Mouse (Mus musculus) limb, embryonic 11.5 days (tissue): ENCODE results near the gene St6galnac3. TPM values are rescaled to one million over a fixed set of nuclear protein-coding genes. Genes with fewer than 3 reads are reported as not detected.

Source experiments
- ATAC-seq: fragments of 200-750 bp; cut with Nextera tagmentation; 2 replicates; pipeline ENCODE4 v1.8.0; 2017; ENCODE audit warnings: low read depth; ENCODE audit not compliant: insufficient number of reproducible peaks, low FRiP score, low TSS enrichment
- DNase-seq: peaks from one replicate; pipeline ENCODE4 v3.0.0-alpha.2; 2015; ENCODE audit warnings: low spot score
- H3K27ac ChIP-seq: fragments of 300-500 bp; sonication (generic); replicated peaks from 2 replicates; pipeline ENCODE4 v1.5.1; 2014; ENCODE audit warnings: low read depth, mild to moderate bottlenecking, low read length
- H3K27me3 ChIP-seq: fragments of 300-500 bp; sonication (generic); 2 replicates; pipeline ENCODE4 v1.6.1; 2014; ENCODE audit warnings: mild to moderate bottlenecking, low read length, mixed read lengths; ENCODE audit not compliant: control insufficient read depth, insufficient read depth
- H3K36me3 ChIP-seq: fragments of 300-500 bp; sonication (generic); 2 replicates; pipeline ENCODE4 v1.6.1; 2014; ENCODE audit warnings: mild to moderate bottlenecking, low read length, moderate library complexity, mixed read lengths; ENCODE audit not compliant: control insufficient read depth, insufficient read depth
- H3K4me1 ChIP-seq: fragments of 300-500 bp; sonication (generic); 2 replicates; pipeline ENCODE4 v1.6.1; 2014; ENCODE audit warnings: low read length, mixed read lengths; ENCODE audit not compliant: control insufficient read depth, insufficient read depth
- H3K4me2 ChIP-seq: fragments of 300-500 bp; sonication (generic); 2 replicates; pipeline ENCODE4 v1.6.1; 2014; ENCODE audit warnings: low read depth, mild to moderate bottlenecking, moderate library complexity; ENCODE audit not compliant: severe bottlenecking
- H3K4me3 ChIP-seq: fragments of 300-500 bp; sonication (generic); 2 replicates; pipeline ENCODE4 v1.5.1; 2014; ENCODE audit warnings: low read depth, low read length
- H3K9ac ChIP-seq: fragments of 300-500 bp; sonication (generic); 2 replicates; pipeline ENCODE4 v1.6.1; 2014; ENCODE audit warnings: mild to moderate bottlenecking, low read length
- H3K9me3 ChIP-seq: fragments of 300-500 bp; sonication (generic); 2 replicates; pipeline ENCODE4 v1.6.1; 2016; ENCODE audit warnings: low read length; ENCODE audit not compliant: control insufficient read depth
- WGBS: fragments of 180-500 bp; shearing (Covaris S2); extraction: QIAGEN DNeasy Blood & Tissue Kit; methylation state at CpG from one replicate; pipeline ENCODE4 v1.1.7; 2014; 5-methylcytosine and 5-hydroxymethylcytosine counted together
- polyA plus RNA-seq: library from polyadenylated mRNA; unstranded; fragments of >200 nt; fragmentation: Nextera tagmentation; extraction: Ambion mirVana; gene quantifications from 2 replicates; pipeline ENCODE4 v1.2.1, GENCODE M21; 2014

St6galnac3 gene
- 50.7 and 51.2 TPM in 2 replicates for polyA plus RNA-seq

DNA sequence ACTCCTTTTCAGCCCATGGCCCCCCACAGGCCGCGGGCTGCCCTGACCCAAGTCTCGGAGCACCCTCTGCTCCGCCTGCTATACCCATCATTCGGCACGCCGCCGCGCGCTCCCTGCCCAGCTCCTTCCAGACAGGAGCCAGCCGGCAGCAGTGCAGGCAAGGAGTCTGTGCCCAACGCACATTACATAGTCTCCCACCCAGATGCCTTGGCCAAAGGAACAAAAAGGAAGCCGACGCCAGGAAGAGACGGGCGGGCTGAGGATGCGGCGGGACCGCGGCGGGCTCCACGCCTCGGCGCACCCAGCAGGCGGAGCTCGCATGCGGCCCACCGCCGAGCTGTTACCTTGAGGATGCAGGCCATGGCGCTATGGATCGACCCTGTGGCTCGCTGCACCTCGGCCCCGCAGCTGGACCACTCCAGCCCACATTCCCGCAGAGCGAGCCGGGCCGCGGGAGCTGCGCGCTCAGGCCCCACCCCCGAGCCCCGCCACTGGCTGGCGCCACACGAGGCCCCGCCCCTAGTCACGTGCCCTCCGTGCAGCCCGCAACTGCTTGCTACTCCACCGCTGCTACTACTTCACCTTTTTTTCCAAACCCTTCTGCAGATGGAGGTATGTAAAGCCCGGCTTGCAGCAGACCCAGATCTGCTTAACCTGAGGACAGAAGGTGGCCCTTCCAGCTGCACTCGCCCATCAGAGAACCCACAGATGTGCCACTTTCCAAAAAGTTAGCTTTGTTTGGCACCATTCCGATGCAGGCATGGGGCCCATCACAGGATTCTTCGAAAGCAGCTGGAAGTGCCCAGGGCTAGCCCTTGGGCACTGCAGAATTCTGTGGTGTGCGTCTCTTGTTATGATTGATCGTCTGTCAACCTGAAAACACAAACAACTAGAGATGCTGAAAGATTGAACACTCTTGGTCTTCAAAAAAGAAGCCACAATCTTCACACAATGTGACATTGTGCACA, at the start of gene St6galnac3:
Gene St6galnac3 (minus strand): TSS at position 474 of the 968 bp plus-strand sequence.
- Histone ChIP-seq H3K36me3 (no peaks in the 10 kb centered on the region), H3K4me1 (peaks cover 17% of the 10 kb centered on the region), H3K9me3 (no peaks in the 10 kb centered on the region), H3K4me3 (peak within 1 kb of the TSS; percentile 76), H3K4me2 (peak within 1 kb of the TSS; percentile 86), H3K27me3 (no peaks in the 10 kb centered on the region), H3K9ac (peak within 1 kb of the TSS; percentile 82), H3K27ac (peak within 1 kb of the TSS; percentile 84)
- WGBS = 2% methylated on average over 56 of the region's 56 CpGs
- DNase-seq (peak; percentile 93), ATAC-seq (peak; percentile 97)

GRCm38 (mm10) chr3:153774568-153774967, 49.6 kb upstream of the St6galnac3 start:
- H3K27ac ChIP-seq = no peak overlapping the region
- no peaks in the 10 kb centered on the region for H3K4me1 ChIP-seq
- H3K27me3 ChIP-seq = no peaks in the 10 kb centered on the region
- DNase-seq (no peak), ATAC-seq (no peak)
- no peak overlapping the region for H3K4me3 ChIP-seq
- no peak overlapping the region for H3K4me2 ChIP-seq
- no peaks in the 10 kb centered on the region for H3K9me3 ChIP-seq
- no peak overlapping the region for H3K9ac ChIP-seq
- H3K36me3 ChIP-seq = no peaks in the 10 kb centered on the region
- WGBS = 87% methylated on average over 3 of the region's 3 CpGs

GRCm38 (mm10) chr3:153771479-153771878, 46.5 kb upstream of the St6galnac3 start:
- DNase-seq = no peak
- no peak overlapping the region for H3K9ac ChIP-seq
- H3K9me3 ChIP-seq = no peaks in the 10 kb centered on the region
- H3K27me3 ChIP-seq = no peaks in the 10 kb centered on the region
- no peak overlapping the region for H3K4me2 ChIP-seq
- ATAC-seq = no peak
- H3K4me3 ChIP-seq = no peak overlapping the region
- no peaks in the 10 kb centered on the region for H3K36me3 ChIP-seq
- no peak overlapping the region for H3K27ac ChIP-seq
- no peaks in the 10 kb centered on the region for H3K4me1 ChIP-seq
- WGBS = 78% methylated on average over 4 of the region's 4 CpGs

DNA sequence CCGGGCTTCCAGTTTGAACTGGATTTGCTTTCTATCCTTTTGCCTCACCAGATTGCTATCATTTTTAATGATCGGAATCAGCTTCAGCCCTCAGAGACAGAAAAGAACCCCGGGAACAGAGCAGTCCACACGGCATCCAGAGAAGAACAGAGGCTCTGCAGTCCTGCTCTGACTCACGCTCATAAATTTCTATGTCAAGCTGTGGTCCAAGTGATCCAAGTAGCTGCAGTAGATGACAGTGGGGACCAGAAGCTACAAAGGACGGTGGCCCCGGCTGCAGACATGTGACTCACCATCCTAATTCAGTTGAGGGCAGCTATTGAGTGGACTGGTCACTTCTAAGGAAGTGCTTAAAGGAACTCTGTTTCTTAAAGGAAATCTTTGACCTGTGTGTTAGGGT, 45.6 kb upstream of the St6galnac3 start:
- no peak overlapping the region for H3K27ac ChIP-seq

GRCm38 (mm10) chr3:153769220-153769619, 44.2 kb upstream of the St6galnac3 start:
- Histone ChIP-seq H3K9ac (no peak overlapping the region), H3K36me3 (no peaks in the 10 kb centered on the region), H3K27ac (no peak overlapping the region), H3K4me3 (no peak overlapping the region), H3K27me3 (no peaks in the 10 kb centered on the region), H3K4me2 (no peak overlapping the region), H3K9me3 (no peaks in the 10 kb centered on the region), H3K4me1 (no peaks in the 10 kb centered on the region)
- ATAC-seq = no peak
- 89% methylated on average over 5 of the region's 5 CpGs for WGBS
- no peak for DNase-seq

More for the DNA sequence above, 45.6 kb upstream of the St6galnac3 start:
- H3K9me3 ChIP-seq = no peaks in the 10 kb centered on the region
- H3K4me1 ChIP-seq = no peaks in the 10 kb centered on the region
- H3K4me2 ChIP-seq = no peak overlapping the region
- ATAC-seq (no peak), DNase-seq (no peak)
- H3K27me3 ChIP-seq = no peaks in the 10 kb centered on the region
- no peak overlapping the region for H3K4me3 ChIP-seq
- WGBS = 40% methylated on average over 7 of the region's 7 CpGs
- H3K9ac ChIP-seq = no peak overlapping the region
- no peaks in the 10 kb centered on the region for H3K36me3 ChIP-seq

- ATAC-seq (no peak), DNase-seq (no peak)
- no peak overlapping the region for H3K4me3 ChIP-seq
- H3K9me3 ChIP-seq = no peaks in the 10 kb centered on the region
- no peaks in the 10 kb centered on the region for H3K36me3 ChIP-seq
- no peaks in the 10 kb centered on the region for H3K27me3 ChIP-seq
- no peak overlapping the region for H3K27ac ChIP-seq
- no peak overlapping the region for H3K9ac ChIP-seq
- no peak overlapping the region for H3K4me2 ChIP-seq
- no peaks in the 10 kb centered on the region for H3K4me1 ChIP-seq
Observed at GRCm38 (mm10) chr3:153765171-153765570, 40.2 kb upstream of the St6galnac3 start.

DNA sequence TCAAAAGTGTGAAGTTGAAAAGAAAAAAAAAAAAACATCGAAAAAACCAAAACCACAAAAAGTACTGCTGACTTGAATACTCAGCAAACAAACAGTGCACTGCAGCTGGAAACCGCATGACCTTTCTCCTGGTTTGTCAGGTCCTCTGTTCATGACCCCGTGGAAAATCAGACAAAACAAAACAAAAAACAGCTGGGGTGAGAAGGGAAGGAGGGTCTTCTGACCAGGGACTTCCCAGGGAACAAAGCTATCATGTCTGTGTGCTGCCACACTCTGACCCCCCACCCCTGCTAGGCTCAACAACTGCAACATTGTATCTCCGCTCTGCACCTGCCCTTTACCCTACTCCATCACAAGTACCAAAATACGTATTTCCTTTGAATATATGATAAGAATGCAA, 39.8 kb upstream of the St6galnac3 start:
- Histone ChIP-seq H3K4me3 (no peak overlapping the region), H3K9ac (no peak overlapping the region), H3K36me3 (no peaks in the 10 kb centered on the region), H3K4me2 (no peak overlapping the region), H3K27ac (no peak overlapping the region), H3K27me3 (no peaks in the 10 kb centered on the region), H3K9me3 (no peaks in the 10 kb centered on the region), H3K4me1 (no peaks in the 10 kb centered on the region)
- DNase-seq (no peak), ATAC-seq (no peak)
- WGBS = 58% methylated on average over 5 of the region's 5 CpGs

GRCm38 (mm10) chr3:153761171-153761570, 36.2 kb upstream of the St6galnac3 start:
- ATAC-seq = no peak
- no peak for DNase-seq
- Histone ChIP-seq H3K4me1 (0 out of 2 replicates have a peak, but pooled peaks cover 3% of the 10 kb centered on the region), H3K27ac (no peak overlapping the region), H3K4me3 (no peak overlapping the region), H3K4me2 (no peak overlapping the region), H3K27me3 (no peaks in the 10 kb centered on the region), H3K36me3 (no peaks in the 10 kb centered on the region), H3K9me3 (no peaks in the 10 kb centered on the region), H3K9ac (no peak overlapping the region)
- 90% methylated on average over 17 of the region's 17 CpGs for WGBS
